Mouse (Mus musculus) MEL (cell line): Measurements from ENCODE around the gene Osmr. TPM values are rescaled to one million over a fixed set of nuclear protein-coding genes. Genes with fewer than 3 reads are reported as not detected.
A peak's percentile ranks its signal among the peaks of the same experiment; 100 is the strongest.

Experiments used
- DNase-seq: peaks from one replicate; pipeline ENCODE4 v3.0.0; 2011; ENCODE audit warnings: low read depth, low spot score
- H3K27ac ChIP-seq: 2 replicates; pipeline ENCODE4 v1.5.1; 2012; ENCODE audit warnings: low read depth, mild to moderate bottlenecking, control low read depth, low read length, moderate library complexity; ENCODE audit not compliant: control insufficient read depth
- H3K27me3 ChIP-seq, 2 experiments: fragments of 150-350 bp in 1 of 2; sonication (generic) in 1 of 2; 2 replicates each; pipeline ENCODE4 v1.6.1; 2012; ENCODE audit warnings: low read length in 2 of 2, mild to moderate bottlenecking in 2 of 2, improper control_type of control experiment in 1 of 2, moderate library complexity in 1 of 2; ENCODE audit not compliant: insufficient read depth in 2 of 2, control insufficient read depth in 1 of 2
- H3K36me3 ChIP-seq, 2 experiments: 2 replicates each; pipeline ENCODE4 v1.6.1; 2012 to 2014; ENCODE audit warnings: low read length in 2 of 2, improper control_type of control experiment in 1 of 2, inconsistent platforms in 1 of 2, mild to moderate bottlenecking in 1 of 2; ENCODE audit not compliant: insufficient read depth in 2 of 2, control insufficient read depth in 1 of 2
- H3K4me1 ChIP-seq, 2 experiments: fragments of 150-350 bp in 1 of 2; sonication (generic) in 1 of 2; 2 replicates each; pipeline ENCODE4 v1.6.1; 2012; ENCODE audit warnings: low read length in 2 of 2, improper control_type of control experiment in 1 of 2, mild to moderate bottlenecking in 1 of 2; ENCODE audit not compliant: insufficient read depth in 2 of 2, control insufficient read depth in 1 of 2
- H3K4me3 ChIP-seq, 2 experiments: fragments of 150-350 bp in 1 of 2; sonication (generic) in 1 of 2; 2 replicates each; pipeline ENCODE4 v1.5.1; 2012; ENCODE audit warnings: low read depth in 2 of 2, low read length in 2 of 2, mild to moderate bottlenecking in 2 of 2, moderate library complexity in 2 of 2, control low read depth in 1 of 2, improper control_type of control experiment in 1 of 2; ENCODE audit not compliant: control insufficient read depth in 1 of 2, insufficient read depth in 1 of 2
- H3K79me2 ChIP-seq: 2 replicates; pipeline ENCODE4 v1.6.1; 2012; ENCODE audit warnings: mild to moderate bottlenecking, low read length, moderate library complexity; ENCODE audit not compliant: control insufficient read depth, poor library complexity, insufficient read depth
- H3K9ac ChIP-seq: 2 replicates; pipeline ENCODE4 v1.6.1; 2012; ENCODE audit warnings: low read depth, mild to moderate bottlenecking, control low read depth, low read length, moderate library complexity; ENCODE audit not compliant: control insufficient read depth, poor library complexity, severe bottlenecking
- H3K9me3 ChIP-seq: fragments of 150-350 bp; sonication (generic); replicated peaks from 2 replicates; pipeline ENCODE4 v1.6.1; 2012; ENCODE audit warnings: mild to moderate bottlenecking, low read length, improper control_type of control experiment, moderate library complexity; ENCODE audit not compliant: insufficient read depth
- CTCF ChIP-seq, 3 experiments: IDR thresholded peaks in 2 of 3; conservative IDR thresholded peaks in 1 of 3; 2 replicates each; pipeline ENCODE4 v1.5.1; 2011 to 2012; ENCODE audit warnings: low read length in 3 of 3, low read depth in 2 of 3, mild to moderate bottlenecking in 2 of 3, improper control_type of control experiment in 1 of 3, inconsistent platforms in 1 of 3, mixed read lengths in 1 of 3, moderate library complexity in 1 of 3; ENCODE audit not compliant: control insufficient read depth in 1 of 3, insufficient read depth in 1 of 3, poor library complexity in 1 of 3, severe bottlenecking in 1 of 3
- EP300 ChIP-seq, 2 experiments: IDR thresholded peaks; 2 replicates each; pipeline ENCODE4 v1.6.1; 2011; ENCODE audit warnings: improper control_type of control experiment in 2 of 2, low read length in 2 of 2, low read depth in 1 of 2, mild to moderate bottlenecking in 1 of 2
- ETS1 ChIP-seq: IDR thresholded peaks from 2 replicates; pipeline ENCODE4 v1.6.1; 2012; ENCODE audit warnings: low read depth, mild to moderate bottlenecking, inconsistent platforms, low read length, improper control_type of control experiment, moderate library complexity
- MAFK ChIP-seq: IDR thresholded peaks from 2 replicates; pipeline ENCODE4 v1.6.1; 2011; ENCODE audit warnings: low read depth, mild to moderate bottlenecking, low read length, improper control_type of control experiment, borderline replicate concordance
- MAX ChIP-seq: IDR thresholded peaks from 2 replicates; pipeline ENCODE4 v1.6.1; 2011; ENCODE audit warnings: low read length, improper control_type of control experiment
- MAZ ChIP-seq: IDR thresholded peaks from 2 replicates; pipeline ENCODE4 v1.6.1; 2012; ENCODE audit warnings: low read depth, mild to moderate bottlenecking, inconsistent platforms, low read length, improper control_type of control experiment
- MEF2A ChIP-seq: IDR thresholded peaks from 2 replicates; pipeline ENCODE4 v1.6.1; 2014; ENCODE audit warnings: low read depth, mild to moderate bottlenecking, inconsistent platforms, low read length, improper control_type of control experiment; ENCODE audit not compliant: poor library complexity, insufficient replicate concordance, severe bottlenecking; ENCODE audit errors: extremely low read depth
- MXI1 ChIP-seq: IDR thresholded peaks from 2 replicates; pipeline ENCODE4 v1.6.1; 2011; ENCODE audit warnings: mild to moderate bottlenecking, low read depth, low read length, improper control_type of control experiment
- MYC ChIP-seq: IDR thresholded peaks from 2 replicates; pipeline ENCODE4 v1.6.1; 2011; ENCODE audit warnings: low read depth, mild to moderate bottlenecking, low read length, improper control_type of control experiment, moderate library complexity
- NELFE ChIP-seq: IDR thresholded peaks from 2 replicates; pipeline ENCODE4 v1.6.1; 2011; ENCODE audit warnings: low read depth, low read length, improper control_type of control experiment
- SIN3A ChIP-seq: IDR thresholded peaks from 2 replicates; pipeline ENCODE4 v1.6.1; 2012; ENCODE audit warnings: low read length, improper control_type of control experiment, inconsistent platforms
- SMC3 ChIP-seq: IDR thresholded peaks from 2 replicates; pipeline ENCODE4 v1.6.1; 2011; ENCODE audit warnings: low read depth, low read length, improper control_type of control experiment
- TBP ChIP-seq: IDR thresholded peaks from 2 replicates; pipeline ENCODE4 v1.8.0; 2011; ENCODE audit warnings: low read depth, low read length, improper control_type of control experiment
- TCF12 ChIP-seq: IDR thresholded peaks from 2 replicates; pipeline ENCODE4 v1.6.1; 2014; ENCODE audit warnings: low read depth, mild to moderate bottlenecking, inconsistent platforms, low read length, improper control_type of control experiment, moderate library complexity
- UBTF ChIP-seq: IDR thresholded peaks from 2 replicates; pipeline ENCODE4 v1.6.1; 2012; ENCODE audit warnings: low read depth, mild to moderate bottlenecking, inconsistent platforms, low read length, improper control_type of control experiment, moderate library complexity, borderline replicate concordance; ENCODE audit not compliant: insufficient read depth
- ZC3H11A ChIP-seq: IDR thresholded peaks from 2 replicates; pipeline ENCODE4 v1.6.1; 2012; ENCODE audit warnings: low read depth, mild to moderate bottlenecking, inconsistent platforms, low read length, improper control_type of control experiment
- ZKSCAN1 ChIP-seq: IDR thresholded peaks from 2 replicates; pipeline ENCODE4 v1.6.1; 2012; ENCODE audit warnings: low read depth, mild to moderate bottlenecking, inconsistent platforms, low read length, improper control_type of control experiment, moderate library complexity
- polyA plus RNA-seq, 2 experiments: library from polyadenylated mRNA; stranded (reverse) in 1 of 2; unstranded in 1 of 2; fragments of >175 nt in 1 of 2; fragments of >200 nt in 1 of 2; gene quantifications; 2 replicates each; pipeline versions ENCODE4 v1.2.1 to v1.2.4; 2012; ENCODE audit warnings: low replicate concordance in 2 of 2, low read depth in 1 of 2; ENCODE audit not compliant: insufficient read length in 2 of 2, insufficient read depth in 1 of 2, missing spikeins in 1 of 2
- total RNA-seq: library from RNA; depleted of rRNA; stranded (reverse); fragments of 300-350 nt; gene quantifications from 2 replicates; pipeline ENCODE4 v1.2.3, GENCODE M21; 2012

Osmr gene
- total and polyA plus RNA-seq, 3 experiments: not detected

DNA sequence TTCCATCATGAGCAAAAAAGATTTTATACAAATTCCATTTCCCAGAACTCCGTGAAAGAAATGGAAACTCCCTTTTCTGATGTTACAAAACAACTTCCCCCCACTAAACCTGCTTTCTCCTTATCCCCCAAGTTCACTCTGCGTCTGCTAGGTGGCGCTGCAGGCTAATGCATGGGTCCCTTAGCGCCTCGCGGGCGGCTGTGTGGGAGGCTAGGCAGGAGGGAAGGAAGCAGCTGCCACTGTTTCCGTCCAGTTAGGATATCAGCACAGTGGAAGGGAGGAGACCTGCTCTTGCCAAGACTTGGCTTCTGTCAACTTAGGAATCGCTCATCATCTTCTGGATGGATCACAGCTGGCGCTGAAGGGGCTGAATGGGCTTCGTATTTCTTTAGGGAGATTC, 34.9 kb upstream of the Osmr start (continued):
- peak; percentile 5 for TF ChIP-seq SIN3A
- peak; percentile 85 to 99 (median 96) for TF ChIP-seq CTCF (IDR thresholded peaks at IDR 0.05 in 2 of 3, conservative IDR thresholded peaks at IDR 0.05 in 1 of 3; ENCODE audit: control insufficient read depth in 1 of 3, insufficient read depth in 1 of 3, low read depth in 2 of 3, low read length in 3 of 3, poor library complexity in 1 of 3, severe bottlenecking in 1 of 3)

DNA sequence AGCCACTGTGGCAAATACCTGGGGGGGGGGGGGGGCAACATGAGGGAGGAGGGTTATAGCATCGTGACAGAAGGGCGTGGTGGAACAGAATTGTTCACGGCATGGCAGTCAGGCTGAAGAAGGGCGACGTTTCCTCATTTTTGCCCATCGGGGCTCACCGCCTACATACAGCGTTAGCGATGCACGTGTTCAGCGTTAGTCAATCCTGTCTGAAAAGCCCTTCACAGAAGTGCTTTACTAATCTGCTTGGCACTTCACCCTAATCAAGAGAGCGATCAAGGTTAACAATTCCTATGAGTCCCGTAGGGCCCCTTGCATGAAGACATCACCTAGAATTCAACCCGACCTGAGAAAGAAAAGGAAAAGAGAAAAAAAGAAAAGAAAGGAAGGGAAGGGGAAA, 34.3 kb upstream of the Osmr start:
- H3K9me3 ChIP-seq: no peaks in the 10 kb centered on the region
- no peaks in the 10 kb centered on the region for H3K27me3 ChIP-seq
- H3K27ac ChIP-seq: no peak overlapping the region
- peak; percentile 63; the same call in 1 of the 2 replicates for TF ChIP-seq MYC
- TF ChIP-seq ETS1: no peak
- TF ChIP-seq TBP: no peak
- no peak for TF ChIP-seq SMC3
- 0 out of 4 replicates have a peak, but pooled peaks of 1 of the 2 experiments have one; percentile 1 for TF ChIP-seq EP300 (IDR thresholded peaks at IDR 0.05; ENCODE audit: low read depth in 1 of 2, low read length in 2 of 2)
- TF ChIP-seq NELFE: no peak
- peak; percentile 54; the same call in 1 of the 2 replicates for TF ChIP-seq MXI1
- TF ChIP-seq ZKSCAN1: no peak
- no peak for TF ChIP-seq MAZ
- no peak for TF ChIP-seq TCF12
- no peak for TF ChIP-seq MAFK
- peak; percentile 78 for TF ChIP-seq MAX
- TF ChIP-seq, all 39 proteins: peak for 4
- H3K79me2 ChIP-seq: no peaks in the 10 kb centered on the region
- peaks cover 0 to 5% of the 10 kb centered on the region in 2 experiments; a peak in 2 of 4 replicates for H3K36me3 ChIP-seq
- H3K4me3 ChIP-seq: peak overlapping the region; percentile 23 to 25
- peaks cover 0 to 3% of the 10 kb centered on the region in 2 experiments; a peak in 2 of 4 replicates for H3K4me1 ChIP-seq
- peak; percentile 64 for DNase-seq
- peak overlapping the region; percentile 21 for H3K9ac ChIP-seq

GRCm38 (mm10) chr15:6908601-6909000, 33.8 kb upstream of the Osmr start:
- TF ChIP-seq UBTF: no peak
- TF ChIP-seq MEF2A: no peak
- TF ChIP-seq ZC3H11A: no peak
- TF ChIP-seq MAZ: no peak
- Histone ChIP-seq H3K79me2 (no peaks in the 10 kb centered on the region), H3K9ac (no peak overlapping the region), H3K27ac (no peak overlapping the region), H3K4me1 (peaks cover 0 to 3% of the 10 kb centered on the region in 2 experiments; a peak in 2 of 4 replicates), H3K9me3 (no peaks in the 10 kb centered on the region), H3K4me3 (no peak overlapping the region), H3K27me3 (no peaks in the 10 kb centered on the region; a peak in 1 of 4 replicates), H3K36me3 (peaks cover 0 to 5% of the 10 kb centered on the region in 2 experiments; a peak in 2 of 4 replicates)
- no peak for DNase-seq
